Mouse (Mus musculus): ENCODE results near the gene Dnm1.
A peak's percentile ranks its signal among the peaks of the same experiment; 100 is the strongest.
"Not testable (repeated sequence)": the region's sequence is repeated elsewhere in the genome, so short reads cannot be mapped to it uniquely, and the experiment has no call there.

The Dnm1 gene

GRCm38 (mm10) chr2:32312318-32312964 lies 40.7 kb downstream of the Dnm1 start:
- DNase-seq (ENCODE audit: low read depth, low spot score): peak; percentile 85

GRCm38 (mm10) chr2:32311443-32312317 lies 41.5 kb downstream of the Dnm1 start:
- DNase-seq (ENCODE audit: low read depth, low spot score): no peak

- no peak for DNase-seq (ENCODE audit: low read depth, low spot score)
Observed at GRCm38 (mm10) chr2:32310096-32310845, 42.9 kb downstream of the Dnm1 start.

GRCm38 (mm10) chr2:32308870-32309568 lies 44.1 kb downstream of the Dnm1 start:
- no peak for DNase-seq (ENCODE audit: low read depth, low spot score)

GRCm38 (mm10) chr2:32307941-32308760 lies 45.0 kb downstream of the Dnm1 start:
- DNase-seq (ENCODE audit: low read depth, low spot score): peak; percentile 41

- DNase-seq (ENCODE audit: low read depth, low spot score): no peak
Observed at GRCm38 (mm10) chr2:32307247-32307798, 45.8 kb downstream of the Dnm1 start.

GRCm38 (mm10) chr2:32306176-32306575 lies 47.0 kb downstream of the Dnm1 start:
- no peak for DNase-seq (ENCODE audit: low read depth, low spot score)

- no peak for DNase-seq (ENCODE audit: low read depth, low spot score)
Observed at GRCm38 (mm10) chr2:32305668-32306067, 47.5 kb downstream of the Dnm1 start.

- peak; percentile 46 for DNase-seq (ENCODE audit: low read depth, low spot score)
Observed at GRCm38 (mm10) chr2:32304145-32304832, 48.8 kb downstream of the Dnm1 start.

- no peak for DNase-seq (ENCODE audit: low read depth, low spot score)
Observed at GRCm38 (mm10) chr2:32302952-32303351, 50.2 kb downstream of the Dnm1 start.

- no peak for DNase-seq (ENCODE audit: low read depth, low spot score)
Observed at GRCm38 (mm10) chr2:32299469-32299868, 53.7 kb downstream of the Dnm1 start.

- not testable (repeated sequence) for DNase-seq (ENCODE audit: low read depth, low spot score)
Observed at GRCm38 (mm10) chr2:32295842-32296241, 57.3 kb downstream of the Dnm1 start.

GRCm38 (mm10) chr2:32295285-32295684 lies 57.9 kb downstream of the Dnm1 start:
- no peak for DNase-seq (ENCODE audit: low read depth, low spot score)

- DNase-seq (ENCODE audit: low read depth, low spot score): no peak
Observed at GRCm38 (mm10) chr2:32294348-32294747, 58.8 kb downstream of the Dnm1 start.

GRCm38 (mm10) chr2:32289578-32289977 lies 63.6 kb downstream of the Dnm1 start:
- DNase-seq (ENCODE audit: low read depth, low spot score): no peak

- DNase-seq (ENCODE audit: low read depth, low spot score): no peak
Observed at GRCm38 (mm10) chr2:32288371-32288931, 64.7 kb downstream of the Dnm1 start.

GRCm38 (mm10) chr2:32287923-32288367 lies 65.2 kb downstream of the Dnm1 start, which contains the start of gene Swi5:
Swi5 (minus strand) TSS chr2:32288075.
- peak; percentile 100 for DNase-seq (ENCODE audit: low read depth, low spot score)

- DNase-seq (ENCODE audit: low read depth, low spot score): no peak
Observed at GRCm38 (mm10) chr2:32287334-32287840, 65.8 kb downstream of the Dnm1 start, which contains the start of gene Golga2. Golga2 (plus strand) TSS chr2:32287384.

GRCm38 (mm10) chr2:32283986-32284385 lies 69.2 kb downstream of the Dnm1 start:
- DNase-seq (ENCODE audit: low read depth, low spot score): no peak

Data from retina, postnatal 7 days (tissue).